Mouse (Mus musculus) liver, embryonic 11.5 days (tissue): ENCODE data around the gene P2rx1. TPM values are rescaled to one million over a fixed set of nuclear protein-coding genes. Genes with fewer than 3 reads are reported as not detected.

Experiments used
- ATAC-seq: fragments of 200-750 bp; cut with Nextera tagmentation; replicated peaks from 2 replicates; pipeline ENCODE4 v1.8.0; 2017; ENCODE audit warnings: moderate number of reproducible peaks, mild to moderate bottlenecking, moderate TSS enrichment, moderate library complexity; ENCODE audit not compliant: low FRiP score
- DNase-seq: peaks from one replicate; pipeline ENCODE4 v3.0.0-alpha.2; 2017; ENCODE audit warnings: low spot score
- H3K27ac ChIP-seq: fragments of 300-500 bp; sonication (generic); 2 replicates; pipeline ENCODE4 v1.5.1; 2014; ENCODE audit warnings: mild to moderate bottlenecking, low read depth, low read length, control low read depth
- H3K27me3 ChIP-seq: fragments of 300-500 bp; sonication (generic); replicated peaks from 2 replicates; pipeline ENCODE4 v1.6.1; 2014; ENCODE audit warnings: low read length, mixed read lengths; ENCODE audit not compliant: control insufficient read depth, insufficient read depth
- H3K36me3 ChIP-seq: fragments of 300-500 bp; sonication (generic); 2 replicates; pipeline ENCODE4 v1.6.1; 2014; ENCODE audit warnings: mild to moderate bottlenecking, low read length, moderate library complexity, mixed read lengths; ENCODE audit not compliant: control insufficient read depth, insufficient read depth
- H3K4me1 ChIP-seq: fragments of 300-500 bp; sonication (generic); replicated peaks from 2 replicates; pipeline ENCODE4 v1.6.1; 2014; ENCODE audit warnings: low read length, mixed read lengths; ENCODE audit not compliant: control insufficient read depth, insufficient read depth
- H3K4me2 ChIP-seq: fragments of 300-500 bp; sonication (generic); 2 replicates; pipeline ENCODE4 v1.6.1; 2014; ENCODE audit warnings: mild to moderate bottlenecking, control low read depth, moderate library complexity
- H3K4me3 ChIP-seq: fragments of 300-500 bp; sonication (generic); 2 replicates; pipeline ENCODE4 v1.5.1; 2014; ENCODE audit warnings: low read depth, low read length, control low read depth
- H3K9ac ChIP-seq: fragments of 300-500 bp; sonication (generic); 2 replicates; pipeline ENCODE4 v1.6.1; 2014; ENCODE audit warnings: low read depth, low read length, control low read depth
- H3K9me3 ChIP-seq: fragments of 300-500 bp; sonication (generic); 2 replicates; pipeline ENCODE4 v1.6.1; 2016; ENCODE audit warnings: low read length, inconsistent platforms, mixed read lengths; ENCODE audit not compliant: control insufficient read depth
- WGBS: fragments of 180-500 bp; shearing (Covaris S2); extraction: QIAGEN DNeasy Blood & Tissue Kit; methylation state at CpG from one replicate; pipeline ENCODE4 v1.1.7; 2014; 5-methylcytosine and 5-hydroxymethylcytosine counted together
- microRNA-seq: library from miRNA; unstranded; fragments of <30 nt; microRNA quantifications from one replicate; pipeline ENCODE4, GENCODE M21; 2017; ENCODE audit warnings: borderline number of aligned reads
- polyA plus RNA-seq: library from polyadenylated mRNA; unstranded; fragments of >200 nt; fragmentation: Nextera tagmentation; extraction: Ambion mirVana; gene quantifications from 2 replicates; pipeline ENCODE4 v1.2.1, GENCODE M21; 2014

Gene P2rx1
- polyA plus RNA-seq, 1 experiment from 2014 or later, result 17.6 TPM

DNA sequence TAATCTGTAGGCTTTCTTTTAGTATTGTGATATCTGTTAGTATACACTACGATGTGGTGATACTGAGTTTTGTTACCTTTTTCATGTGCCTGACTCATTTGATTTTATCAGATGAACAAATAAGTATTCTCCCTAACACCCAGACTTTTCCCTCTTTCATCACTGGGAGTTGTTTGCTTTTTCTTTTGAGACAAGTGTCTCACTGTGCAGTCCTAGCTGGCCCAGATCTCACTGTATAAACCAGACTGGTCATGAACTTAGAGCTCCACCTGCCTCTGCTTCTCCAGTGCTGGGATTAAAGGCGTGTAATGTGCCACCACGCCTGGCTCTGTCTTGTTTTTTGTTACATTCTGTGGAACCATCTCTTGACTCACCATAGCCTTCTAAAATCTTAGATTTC is 60.7 kb downstream of the P2rx1 start:
- no peaks in the 10 kb centered on the region for H3K27me3 ChIP-seq
- H3K4me1 ChIP-seq, result peaks cover 9% of the 10 kb centered on the region
- H3K9me3 ChIP-seq, result no peaks in the 10 kb centered on the region
- H3K36me3 ChIP-seq, result peaks cover 15% of the 10 kb centered on the region; the same call in 1 of the 2 replicates
- H3K9ac ChIP-seq, result no peak overlapping the region
- no peak overlapping the region for H3K27ac ChIP-seq
- no peak overlapping the region for H3K4me2 ChIP-seq
- ATAC-seq (no peak), DNase-seq (no peak)
- WGBS, result 93% methylated on average over 3 of the region's 3 CpGs
- H3K4me3 ChIP-seq, result no peak overlapping the region

DNA sequence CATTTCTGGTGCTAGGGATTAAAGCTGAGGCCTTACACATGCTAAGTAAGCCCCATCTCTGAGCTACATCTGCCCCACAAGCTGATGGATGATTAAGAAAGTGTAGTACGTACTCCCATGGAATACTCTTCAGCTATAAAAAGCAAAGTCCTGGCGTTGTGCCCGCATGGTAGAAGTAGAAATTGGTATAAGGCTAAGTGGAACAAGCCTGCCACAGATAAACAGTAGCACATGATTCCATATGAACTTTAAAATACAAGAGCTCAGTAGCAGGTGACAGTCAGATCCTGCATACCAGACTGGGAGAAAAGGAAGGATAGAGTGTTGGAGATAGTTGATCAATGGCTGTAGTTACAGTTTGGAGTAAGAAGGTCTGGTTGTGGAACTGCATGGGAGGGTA is 62.5 kb downstream of the P2rx1 start:
- no peak overlapping the region for H3K27ac ChIP-seq
- no peak overlapping the region for H3K4me2 ChIP-seq
- DNase-seq (no peak), ATAC-seq (no peak)
- H3K9ac ChIP-seq, result no peak overlapping the region
- no peaks in the 10 kb centered on the region for H3K27me3 ChIP-seq
- H3K4me1 ChIP-seq, result peaks cover 9% of the 10 kb centered on the region
- no peaks in the 10 kb centered on the region for H3K9me3 ChIP-seq
- peaks cover 11% of the 10 kb centered on the region; the same call in 1 of the 2 replicates for H3K36me3 ChIP-seq
- 92% methylated on average over 3 of the region's 3 CpGs for WGBS
- no peak overlapping the region for H3K4me3 ChIP-seq

Small RNA genes lying within 50 kb of the gene (microRNA-seq; reads per million reads assigned to microRNA genes)
- gene Gm44467, result not detected

Other genes with a start within 250 kb of the P2rx1 start
- 4.7 and 4.9 TPM in 2 replicates for gene Cyb5d2, start 203.0 kb upstream of the P2rx1 start, polyA plus RNA-seq
- gene Zzef1, start 202.9 kb upstream of the P2rx1 start, polyA plus RNA-seq, result 9.4 and 11.7 TPM in 2 replicates
- 23.5 and 25.9 TPM in 2 replicates for gene Atp2a3, start 37.9 kb upstream of the P2rx1 start, polyA plus RNA-seq
- 2.6 and 3.0 TPM in 2 replicates for gene Camkk1, start 19.9 kb downstream of the P2rx1 start, polyA plus RNA-seq
- gene Ncbp3, start 48.7 kb downstream of the P2rx1 start, polyA plus RNA-seq, result 11.1 and 11.8 TPM in 2 replicates
- gene Itgae, start 91.5 kb downstream of the P2rx1 start, polyA plus RNA-seq, result 0.43 and 0.60 TPM in 2 replicates
- gene Haspin, start 139.2 kb downstream of the P2rx1 start, polyA plus RNA-seq, result 24.2 and 25.1 TPM in 2 replicates
- 0.62 and 0.68 TPM in 2 replicates for gene P2rx5, start 161.3 kb downstream of the P2rx1 start, polyA plus RNA-seq
- gene Emc6, start 177.9 kb downstream of the P2rx1 start, polyA plus RNA-seq, result 145 and 148 TPM in 2 replicates
- gene Tax1bp3, start 178.0 kb downstream of the P2rx1 start, polyA plus RNA-seq, result 81.1 and 85.3 TPM in 2 replicates
- 11.7 and 12.3 TPM in 2 replicates for gene Ctns, start 199.9 kb downstream of the P2rx1 start, polyA plus RNA-seq
- 2.6 and 2.7 TPM in 2 replicates for gene Shpk, start 200.4 kb downstream of the P2rx1 start, polyA plus RNA-seq
- gene Trpv1, start 235.2 kb downstream of the P2rx1 start, polyA plus RNA-seq, result not detected in 2 replicates